Mouse (Mus musculus) brain, embryonic 14.5 days (tissue): Measurements from ENCODE around the gene Sobp.

Experiments
- CTCF ChIP-seq: fragments of 200-500 bp; IDR thresholded peaks from 2 replicates; pipeline ENCODE4 v1.5.1; 2012; ENCODE audit warnings: inconsistent platforms, mild to moderate bottlenecking, moderate library complexity, borderline replicate concordance; ENCODE audit not compliant: insufficient read depth, insufficient read length; ENCODE audit errors: extremely low read depth
- POLR2A ChIP-seq: fragments of 200-500 bp; IDR thresholded peaks from 2 replicates; pipeline ENCODE4 v1.6.1; 2012; ENCODE audit warnings: mild to moderate bottlenecking, inconsistent platforms, borderline replicate concordance; ENCODE audit not compliant: poor library complexity, insufficient read depth, insufficient read length, severe bottlenecking; ENCODE audit errors: extremely low read depth

DNA sequence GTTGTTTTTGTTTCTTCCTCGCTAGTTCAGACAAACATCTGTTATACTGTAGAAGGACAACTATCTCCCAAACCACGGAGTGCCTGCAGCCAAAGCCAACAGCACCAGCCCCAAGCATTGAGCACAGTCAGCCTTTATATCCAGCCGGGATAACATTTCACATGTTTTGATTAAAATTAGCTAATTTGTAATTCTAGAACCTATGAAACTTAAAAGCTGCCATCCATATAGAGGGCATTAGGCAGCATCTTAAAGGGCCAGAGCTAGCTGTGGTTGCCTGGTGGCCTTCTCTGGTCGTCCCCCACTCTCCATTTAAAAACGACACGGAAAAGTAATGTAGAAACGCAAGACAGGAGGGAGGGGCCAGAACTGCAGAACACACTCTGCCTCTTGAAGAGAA, 2.3 kb downstream of the Sobp start:
- TF ChIP-seq CTCF (no peak), POLR2A (no peak)
